Mouse (Mus musculus) thymus, adult 2 months (tissue): ENCODE measurements at regions not wholly inside any gene's neighbourhood (a gene's known extent, or its start where the extent isn't known, plus 50 kb on each side); places are given as distances from the start of the nearest gene placed in this dataset.

ENCODE experiments used
- DNase-seq: peaks from one replicate; pipeline ENCODE4 v3.0.0; 2021
- H3K27ac ChIP-seq: fragments of 200-500 bp; 2 replicates; pipeline ENCODE4 v1.5.1; 2012; ENCODE audit warnings: low read length, control low read depth; ENCODE audit not compliant: control insufficient read depth, insufficient read depth
- H3K27me3 ChIP-seq: fragments of 200-500 bp; 2 replicates; pipeline ENCODE4 v1.6.1; 2012; ENCODE audit warnings: mild to moderate bottlenecking, low read length, moderate library complexity, mixed read lengths; ENCODE audit not compliant: control insufficient read depth, insufficient read depth
- H3K36me3 ChIP-seq: fragments of 200-500 bp; 2 replicates; pipeline ENCODE4 v1.6.1; 2012; ENCODE audit warnings: mild to moderate bottlenecking, low read length, moderate library complexity; ENCODE audit not compliant: control insufficient read depth, insufficient read depth
- H3K4me1 ChIP-seq: fragments of 200-500 bp; replicated peaks from 2 replicates; pipeline ENCODE4 v1.6.1; 2012; ENCODE audit warnings: low read length; ENCODE audit not compliant: control insufficient read depth, insufficient read depth
- H3K4me3 ChIP-seq: fragments of 200-500 bp; 2 replicates; pipeline ENCODE4 v1.5.1; 2012; ENCODE audit warnings: mild to moderate bottlenecking, low read length, control low read depth, moderate library complexity; ENCODE audit not compliant: control insufficient read depth, insufficient read depth
- CTCF ChIP-seq: fragments of 200-500 bp; IDR thresholded peaks from 2 replicates; pipeline ENCODE4 v1.5.1; 2012; ENCODE audit warnings: mild to moderate bottlenecking, control low read depth, low read length, moderate library complexity, borderline replicate concordance; ENCODE audit not compliant: control insufficient read depth, poor library complexity, insufficient read depth; ENCODE audit errors: extremely low read depth
- POLR2A ChIP-seq: fragments of 200-500 bp; IDR thresholded peaks from 2 replicates; pipeline ENCODE4 v1.6.1; 2012; ENCODE audit warnings: mild to moderate bottlenecking, low read length, control low read depth, moderate library complexity; ENCODE audit not compliant: control insufficient read depth, poor library complexity, insufficient read depth; ENCODE audit errors: extremely low read depth
- WGBS: fragments of 180-500 bp; shearing (Covaris S2); methylation state at CpG from one replicate; pipeline ENCODE4 v1.1.7; 2018; 5-methylcytosine and 5-hydroxymethylcytosine counted together

DNA sequence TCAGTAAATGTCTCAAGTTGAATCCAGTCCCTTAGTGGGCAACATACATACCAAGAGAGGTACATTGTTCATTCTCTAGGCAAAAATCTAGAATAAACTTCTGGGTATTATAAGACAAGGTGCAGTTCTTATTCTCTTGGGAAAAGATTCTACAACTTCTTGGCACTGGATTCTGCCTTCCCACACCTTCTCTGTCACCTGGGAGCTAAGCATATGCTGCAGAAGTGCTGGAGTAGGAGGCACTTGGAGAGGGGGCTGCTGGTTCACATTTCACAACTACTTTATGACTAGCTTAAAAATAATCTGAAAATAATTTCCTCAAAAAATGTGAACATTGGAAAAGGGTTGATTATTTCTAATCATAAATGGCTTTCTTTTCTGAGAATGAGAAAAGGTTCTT lies 602.8 kb downstream of the Btbd3 start:
- DNase-seq: no peak
- Histone ChIP-seq H3K27ac (no peak overlapping the region), H3K36me3 (no peaks in the 10 kb centered on the region)

DNA sequence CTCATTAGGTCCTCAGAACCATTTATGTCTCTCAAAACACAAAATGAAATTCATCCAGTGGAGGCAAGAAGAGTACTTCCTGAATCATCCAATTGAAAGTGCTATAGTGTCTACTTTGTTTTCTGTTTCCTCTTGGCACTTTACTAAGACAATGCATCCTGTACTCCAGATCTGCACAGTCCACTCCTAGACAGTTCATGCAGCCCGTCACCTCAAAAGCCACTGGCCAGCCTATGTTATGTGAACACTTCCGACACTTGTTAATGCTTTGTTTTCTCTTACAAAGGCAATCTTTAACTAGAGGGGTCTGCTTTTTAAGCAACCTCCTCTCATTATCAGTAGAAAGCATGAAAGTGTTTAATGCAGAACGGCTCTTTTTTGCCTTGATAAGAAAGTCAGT lies 597.1 kb upstream of the Sptlc3 start:
- Histone ChIP-seq H3K4me1 (no peaks in the 10 kb centered on the region), H3K36me3 (no peaks in the 10 kb centered on the region), H3K27me3 (no peaks in the 10 kb centered on the region), H3K27ac (no peak overlapping the region), H3K4me3 (no peak overlapping the region)
- DNase-seq: no peak
- 88% methylated on average over 3 of the region's 3 CpGs for WGBS
- TF ChIP-seq POLR2A (no peak), CTCF (no peak)

More for the DNA sequence above, 602.8 kb downstream of the Btbd3 start:
- Histone ChIP-seq H3K4me3 (no peak overlapping the region), H3K27me3 (no peaks in the 10 kb centered on the region), H3K4me1 (no peaks in the 10 kb centered on the region)
- TF ChIP-seq CTCF (no peak), POLR2A (no peak)

DNA sequence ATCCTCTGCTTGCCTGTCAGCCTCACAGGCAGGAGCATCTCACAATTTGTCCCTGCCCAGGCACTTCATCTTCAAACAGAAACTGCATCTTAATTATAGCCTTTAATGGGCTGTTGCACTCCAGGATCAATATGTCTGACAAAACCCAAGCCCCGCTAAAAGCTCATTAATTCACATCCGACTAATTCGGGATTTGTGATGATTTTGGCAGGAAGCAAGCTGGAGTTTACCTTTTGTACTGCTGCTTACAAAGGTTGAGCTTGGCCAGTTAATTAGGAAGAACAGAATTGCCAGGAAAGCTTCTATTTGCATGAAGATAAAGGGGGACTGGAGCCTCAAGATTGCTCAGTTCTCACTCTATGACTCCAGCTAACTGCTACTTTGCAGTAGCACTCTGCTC lies 596.6 kb upstream of the Sptlc3 start:
- no peak for TF ChIP-seq POLR2A
- no peak for TF ChIP-seq CTCF
- H3K27me3 ChIP-seq: no peaks in the 10 kb centered on the region
- no peaks in the 10 kb centered on the region for H3K36me3 ChIP-seq
- no peak overlapping the region for H3K4me3 ChIP-seq
- 52% methylated on average over 3 of the region's 3 CpGs for WGBS
- H3K4me1 ChIP-seq: no peaks in the 10 kb centered on the region
- no peak for DNase-seq
- H3K27ac ChIP-seq: no peak overlapping the region

DNA sequence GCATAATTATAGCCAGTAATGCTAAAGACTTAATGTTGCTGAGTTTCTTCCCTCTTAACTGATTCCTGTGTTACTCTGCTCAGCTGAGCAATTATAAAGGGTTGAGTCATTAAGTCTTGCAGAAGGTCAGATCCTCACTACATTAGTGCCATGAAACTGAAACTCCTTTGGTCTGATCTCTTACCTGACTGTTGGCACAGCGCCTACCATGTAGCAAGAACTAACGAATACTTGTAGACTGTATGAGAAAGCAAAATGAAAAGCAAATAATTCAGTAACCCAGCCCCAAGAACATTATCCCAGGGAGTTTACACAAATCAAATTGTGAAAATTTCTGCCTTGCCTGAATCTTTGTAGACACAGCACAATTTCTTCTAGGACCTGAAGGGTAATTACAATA lies 556.5 kb upstream of the Sptlc3 start:
- no peak for TF ChIP-seq CTCF
- TF ChIP-seq POLR2A: no peak
- no peak overlapping the region for H3K27ac ChIP-seq
- 91% methylated on average over 2 of the region's 2 CpGs for WGBS

DNA sequence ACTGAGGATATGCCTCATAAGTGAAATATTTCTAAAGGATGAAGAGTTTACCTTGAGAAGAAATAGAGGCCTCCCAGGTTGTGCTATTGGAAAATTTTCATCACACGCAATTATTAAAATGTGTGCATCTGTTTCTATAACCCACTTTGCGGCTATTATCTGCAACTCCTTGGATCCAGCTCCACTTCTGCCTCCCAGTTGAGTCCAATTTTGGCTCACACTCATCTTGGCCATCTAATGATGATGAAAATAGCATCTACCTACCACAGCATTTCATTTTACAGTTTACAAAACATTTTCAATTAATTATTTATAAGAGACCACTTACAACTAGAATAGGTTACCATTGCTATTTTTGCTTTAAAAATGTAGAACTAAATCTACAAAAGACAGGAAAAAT lies 554.3 kb upstream of the Sptlc3 start:
- WGBS: 96% methylated on average over 2 of the region's 2 CpGs
- no peaks in the 10 kb centered on the region for H3K27me3 ChIP-seq
- no peaks in the 10 kb centered on the region for H3K36me3 ChIP-seq
- no peaks in the 10 kb centered on the region for H3K4me1 ChIP-seq
- TF ChIP-seq CTCF (no peak), POLR2A (no peak)
- H3K4me3 ChIP-seq: no peak overlapping the region
- H3K27ac ChIP-seq: no peak overlapping the region
- DNase-seq: no peak

More for the DNA sequence above, 556.5 kb upstream of the Sptlc3 start:
- Histone ChIP-seq H3K4me1 (no peaks in the 10 kb centered on the region), H3K4me3 (no peak overlapping the region), H3K36me3 (no peaks in the 10 kb centered on the region), H3K27me3 (no peaks in the 10 kb centered on the region)
- no peak for DNase-seq

DNA sequence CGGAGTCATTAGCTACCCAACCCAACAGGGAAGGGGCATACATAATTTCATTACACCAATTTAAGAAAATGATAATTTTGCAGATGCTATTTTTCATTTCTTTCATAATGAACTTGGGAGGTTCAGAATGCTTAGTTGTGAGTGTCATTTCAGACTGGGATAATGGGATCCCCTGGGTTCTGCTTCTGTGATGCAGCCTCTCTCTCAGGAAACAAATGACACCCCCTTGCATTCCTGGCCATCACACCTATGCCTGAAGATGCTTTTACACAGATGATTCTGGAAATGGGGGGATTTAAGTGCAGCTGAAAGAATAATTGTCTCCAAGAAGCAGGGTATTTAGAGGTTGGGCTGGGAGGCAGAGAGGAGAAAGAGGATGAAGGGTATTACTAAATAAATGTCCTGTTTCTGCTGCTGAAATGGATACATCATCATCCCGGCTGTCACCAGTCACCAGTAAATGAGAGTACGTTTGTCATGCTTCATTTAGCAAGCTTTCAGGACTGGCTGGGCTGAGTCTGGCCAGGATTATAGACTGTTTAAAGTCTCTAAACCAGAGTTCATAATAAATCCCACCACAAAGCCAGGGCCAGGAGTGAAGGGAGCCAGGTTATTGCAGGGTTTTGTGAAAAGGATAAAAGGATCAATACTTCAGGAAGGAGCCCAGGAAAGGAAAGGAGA lies 527.5 kb upstream of the Sptlc3 start:
- H3K4me1 ChIP-seq: no peaks in the 10 kb centered on the region
- DNase-seq: no peak
- H3K4me3 ChIP-seq: no peak overlapping the region
- H3K27me3 ChIP-seq: no peaks in the 10 kb centered on the region
- no peaks in the 10 kb centered on the region for H3K36me3 ChIP-seq
- TF ChIP-seq POLR2A: no peak
- TF ChIP-seq CTCF: no peak
- H3K27ac ChIP-seq: no peak overlapping the region
- 83% methylated on average over 3 of the region's 3 CpGs for WGBS

DNA sequence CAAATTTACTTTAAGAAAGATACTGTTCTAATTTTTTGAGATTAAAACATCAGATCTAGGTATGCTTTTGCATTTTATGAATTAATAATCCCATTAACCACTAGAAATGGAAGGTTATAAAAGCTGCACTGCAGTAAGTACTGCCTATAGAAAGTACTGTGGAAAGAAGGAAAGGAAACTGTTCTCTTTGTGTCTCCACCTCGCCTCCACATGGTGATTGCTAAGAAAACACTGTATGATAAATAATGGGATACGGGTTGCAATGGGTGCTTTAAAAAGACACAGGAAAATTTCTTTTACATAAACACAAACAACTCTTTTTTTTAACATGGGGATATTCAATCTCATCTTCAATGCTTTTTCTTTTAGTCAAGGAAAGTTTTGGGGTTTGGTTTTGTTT lies 519.2 kb upstream of the Sptlc3 start:
- no peak for TF ChIP-seq POLR2A
- TF ChIP-seq CTCF: no peak
- WGBS: 40% methylated on average over 2 of the region's 2 CpGs
- Histone ChIP-seq H3K4me1 (no peaks in the 10 kb centered on the region), H3K27ac (no peak overlapping the region), H3K27me3 (no peaks in the 10 kb centered on the region), H3K4me3 (no peak overlapping the region), H3K36me3 (no peaks in the 10 kb centered on the region)
- no peak for DNase-seq
